Mouse (Mus musculus): ENCODE results near the gene Nol4l. TPM values are rescaled to one million over a fixed set of nuclear protein-coding genes. Genes with fewer than 3 reads are reported as not detected.
A peak's percentile ranks its signal among the peaks of the same experiment; 100 is the strongest.

Gene Nol4l
- polyA plus RNA-seq, 1 experiment: 47.5 TPM

DNA sequence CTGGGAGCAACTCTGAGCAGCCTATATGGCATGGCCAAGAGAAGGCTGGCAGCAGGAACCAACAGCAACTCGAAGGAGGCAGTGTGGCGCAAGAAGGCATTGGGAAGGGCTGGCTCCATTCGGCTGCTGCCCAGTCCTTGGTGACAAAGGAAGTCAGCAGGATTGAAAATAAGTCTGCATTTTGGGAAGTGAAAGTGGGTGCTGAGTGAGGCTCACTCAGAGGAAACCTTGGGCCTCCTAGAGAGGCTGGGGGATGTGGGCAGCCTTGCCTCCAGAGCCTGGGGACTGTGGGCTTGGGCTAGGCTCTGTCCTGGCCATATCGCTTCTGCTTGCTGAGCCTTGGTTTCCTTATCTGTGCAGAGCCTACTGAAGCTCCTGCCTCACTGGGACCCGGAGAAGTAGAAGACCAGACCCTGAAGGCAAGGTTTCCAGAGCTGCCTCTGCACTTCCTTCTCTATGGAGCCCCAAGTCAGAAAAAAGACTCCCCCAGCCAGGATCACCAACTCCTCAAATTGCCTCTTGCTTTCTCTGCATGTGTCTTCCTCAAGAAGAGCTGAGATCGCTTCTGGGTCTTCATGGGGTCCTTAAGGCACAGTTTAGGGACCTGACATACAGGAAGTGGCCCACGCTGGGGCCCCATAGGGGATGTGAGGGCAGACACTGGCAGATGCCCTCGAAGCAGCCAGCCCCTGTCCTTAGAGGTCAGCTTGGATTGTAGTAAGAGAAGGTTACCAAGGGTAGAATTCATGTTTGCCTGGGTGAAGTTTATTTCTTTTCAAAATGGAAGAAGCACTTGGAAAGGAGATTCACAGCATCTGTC lies 14.3 kb upstream of the Nol4l start:
- no peak overlapping the region for H3K4me3 ChIP-seq (ENCODE audit: low read depth, low read length)
- no peaks in the 10 kb centered on the region for H3K36me3 ChIP-seq (ENCODE audit: control insufficient read depth, insufficient read depth, low read length)
- H3K27me3 ChIP-seq (ENCODE audit: control insufficient read depth, insufficient read depth, low read length): no peaks in the 10 kb centered on the region
- H3K4me1 ChIP-seq (ENCODE audit: control insufficient read depth, insufficient read depth, insufficient read length, low read length): no peaks in the 10 kb centered on the region; the same call in 1 of the 2 replicates
- whole genome bisulfite sequencing: 68% methylated on average over 8 of the region's 8 CpGs
- no peak overlapping the region for H3K27ac ChIP-seq (ENCODE audit: insufficient read depth, low read depth, low read length)
- no peak for TF ChIP-seq CTCF (IDR thresholded peaks at IDR 0.05; ENCODE audit: extremely low read depth, insufficient read length, insufficient replicate concordance, low read depth, low read length)
- no peak for TF ChIP-seq POLR2A (IDR thresholded peaks at IDR 0.05; ENCODE audit: low read depth, low read length)

DNA sequence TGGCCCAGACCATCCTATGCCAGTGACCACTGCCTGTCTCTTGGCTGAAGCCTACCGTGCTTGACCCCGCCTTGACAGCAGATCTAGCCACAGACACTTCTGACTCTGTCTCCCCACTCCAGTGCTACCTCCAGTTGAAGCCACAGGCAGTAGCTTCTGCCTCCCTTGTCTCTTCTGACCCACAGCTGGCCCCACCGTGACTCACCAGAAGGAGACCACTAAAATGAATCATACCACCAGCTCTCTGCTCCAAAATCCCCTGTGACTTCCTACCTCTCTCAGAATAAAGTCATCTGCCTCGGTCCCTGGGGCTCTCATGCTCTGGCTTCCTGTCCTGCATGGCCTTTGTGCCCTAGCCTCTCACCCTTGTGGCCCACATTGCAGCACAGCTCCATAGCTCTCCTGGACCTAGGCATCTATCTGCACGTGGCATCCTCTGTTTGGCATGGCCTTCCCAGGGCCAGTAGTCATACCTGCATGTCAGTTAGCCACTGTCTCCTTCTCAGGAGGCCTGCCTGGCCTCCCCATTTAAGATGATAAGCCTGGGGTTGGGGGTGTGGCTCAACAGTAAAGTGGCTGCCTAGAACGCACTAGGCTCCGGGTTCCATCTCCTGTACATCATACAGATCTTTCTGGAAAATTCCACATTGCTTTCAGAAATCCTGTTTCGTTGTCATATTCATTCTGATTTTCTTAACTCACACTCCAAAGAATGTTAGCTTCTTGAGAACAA lies 13.3 kb upstream of the Nol4l start:
- no peak overlapping the region for H3K27ac ChIP-seq (ENCODE audit: insufficient read depth, low read depth, low read length)
- H3K4me1 ChIP-seq (ENCODE audit: control insufficient read depth, insufficient read depth, insufficient read length, low read length): no peaks in the 10 kb centered on the region; the same call in 1 of the 2 replicates
- no peaks in the 10 kb centered on the region for H3K27me3 ChIP-seq (ENCODE audit: control insufficient read depth, insufficient read depth, low read length)
- no peak overlapping the region for H3K4me3 ChIP-seq (ENCODE audit: low read depth, low read length)
- H3K36me3 ChIP-seq (ENCODE audit: control insufficient read depth, insufficient read depth, low read length): no peaks in the 10 kb centered on the region
- WGBS: 80% methylated on average over 8 of the region's 8 CpGs
- no peak for TF ChIP-seq POLR2A (IDR thresholded peaks at IDR 0.05; ENCODE audit: low read depth, low read length)
- no peak for TF ChIP-seq CTCF (IDR thresholded peaks at IDR 0.05; ENCODE audit: extremely low read depth, insufficient read length, insufficient replicate concordance, low read depth, low read length)

DNA sequence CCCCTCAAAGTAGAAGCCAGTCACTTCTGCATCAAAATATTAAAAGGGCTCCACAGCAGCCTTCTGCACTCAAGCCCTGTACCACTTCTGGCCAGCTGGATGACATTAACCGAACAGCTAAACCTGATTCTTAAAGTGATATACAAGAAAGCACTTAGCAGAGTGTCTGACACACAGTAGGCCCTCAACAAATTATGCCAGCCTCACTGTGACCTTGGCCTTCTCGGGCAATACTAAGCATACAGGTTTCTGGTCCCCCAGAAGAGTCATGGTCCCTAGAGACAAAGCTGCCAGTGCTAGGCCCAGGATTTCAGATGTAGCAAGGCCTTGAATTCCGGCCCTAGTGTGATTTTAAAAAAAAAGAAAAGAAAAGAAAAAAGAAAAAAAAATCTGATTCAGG lies 9.1 kb upstream of the Nol4l start:
- Histone ChIP-seq H3K27ac (ENCODE audit: insufficient read depth, low read depth, low read length) (no peak overlapping the region), H3K4me3 (ENCODE audit: low read depth, low read length) (no peak overlapping the region), H3K4me1 (ENCODE audit: control insufficient read depth, insufficient read depth, insufficient read length, low read length) (no peaks in the 10 kb centered on the region; the same call in 1 of the 2 replicates), H3K36me3 (ENCODE audit: control insufficient read depth, insufficient read depth, low read length) (no peaks in the 10 kb centered on the region), H3K27me3 (ENCODE audit: control insufficient read depth, insufficient read depth, low read length) (no peaks in the 10 kb centered on the region)
- no peak for TF ChIP-seq CTCF (IDR thresholded peaks at IDR 0.05; ENCODE audit: extremely low read depth, insufficient read length, insufficient replicate concordance, low read depth, low read length)
- no peak for TF ChIP-seq POLR2A (IDR thresholded peaks at IDR 0.05; ENCODE audit: low read depth, low read length)
- WGBS: 91% methylated on average over 3 of the region's 3 CpGs

- H3K27me3 ChIP-seq (ENCODE audit: control insufficient read depth, insufficient read depth, low read length): peaks cover 18% of the 10 kb centered on the region
- no peak for TF ChIP-seq POLR2A (IDR thresholded peaks at IDR 0.05; ENCODE audit: low read depth, low read length)
- no peak for TF ChIP-seq CTCF (IDR thresholded peaks at IDR 0.05; ENCODE audit: extremely low read depth, insufficient read length, insufficient replicate concordance, low read depth, low read length)
- WGBS: 76% methylated on average over 1 of the region's 1 CpGs
- no peaks in the 10 kb centered on the region; the same call in 1 of the 2 replicates for H3K4me1 ChIP-seq (ENCODE audit: control insufficient read depth, insufficient read depth, insufficient read length, low read length)
- no peak overlapping the region for H3K4me3 ChIP-seq (ENCODE audit: low read depth, low read length)
- H3K36me3 ChIP-seq (ENCODE audit: control insufficient read depth, insufficient read depth, low read length): no peaks in the 10 kb centered on the region
- no peak overlapping the region for H3K27ac ChIP-seq (ENCODE audit: insufficient read depth, low read depth, low read length)
Measured at GRCm38 (mm10) chr2:153533981-153534380, 4.2 kb upstream of the Nol4l start.

DNA sequence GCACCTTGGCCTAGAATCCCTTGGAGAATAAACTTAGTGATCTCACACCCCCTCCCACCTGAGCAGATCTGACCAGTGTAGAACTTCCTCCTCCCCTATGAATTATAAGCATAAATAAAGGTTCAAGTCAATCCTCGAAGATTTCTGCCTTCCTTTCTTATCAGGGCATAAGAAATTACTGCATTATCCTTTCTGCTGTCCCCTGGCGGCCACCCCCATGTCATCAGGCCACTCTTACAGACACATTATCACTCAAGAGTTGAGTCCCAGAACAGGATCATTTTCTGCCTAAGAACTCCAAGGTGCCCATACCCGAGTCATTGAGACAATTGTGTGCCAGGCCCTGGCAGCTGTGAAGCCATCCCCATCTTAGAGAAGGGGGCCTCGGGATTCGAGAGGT lies 1.2 kb upstream of the Nol4l start:
- Histone ChIP-seq H3K27ac (ENCODE audit: insufficient read depth, low read depth, low read length) (no peak overlapping the region), H3K36me3 (ENCODE audit: control insufficient read depth, insufficient read depth, low read length) (no peaks in the 10 kb centered on the region), H3K4me3 (ENCODE audit: low read depth, low read length) (no peak overlapping the region), H3K27me3 (ENCODE audit: control insufficient read depth, insufficient read depth, low read length) (peaks cover 33% of the 10 kb centered on the region), H3K4me1 (ENCODE audit: control insufficient read depth, insufficient read depth, insufficient read length, low read length) (no peaks in the 10 kb centered on the region; the same call in 1 of the 2 replicates)
- WGBS: 48% methylated on average over 5 of the region's 5 CpGs
- TF ChIP-seq POLR2A (IDR thresholded peaks at IDR 0.05; ENCODE audit: low read depth, low read length) (no peak), CTCF (IDR thresholded peaks at IDR 0.05; ENCODE audit: extremely low read depth, insufficient read length, insufficient replicate concordance, low read depth, low read length) (no peak)

- H3K4me1 ChIP-seq (ENCODE audit: control insufficient read depth, insufficient read depth, insufficient read length, low read length): no peaks in the 10 kb centered on the region; the same call in 1 of the 2 replicates
- H3K27ac ChIP-seq (ENCODE audit: insufficient read depth, low read depth, low read length): no peak overlapping the region
- H3K36me3 ChIP-seq (ENCODE audit: control insufficient read depth, insufficient read depth, low read length): no peaks in the 10 kb centered on the region
- 1% methylated on average over 49 of the region's 53 CpGs for WGBS
- TF ChIP-seq CTCF (IDR thresholded peaks at IDR 0.05; ENCODE audit: extremely low read depth, insufficient read length, insufficient replicate concordance, low read depth, low read length) (no peak), POLR2A (IDR thresholded peaks at IDR 0.05; ENCODE audit: low read depth, low read length) (no peak)
- H3K4me3 ChIP-seq (ENCODE audit: low read depth, low read length): peak overlapping the region; percentile 65
- peaks cover 33% of the 10 kb centered on the region for H3K27me3 ChIP-seq (ENCODE audit: control insufficient read depth, insufficient read depth, low read length)
Measured at GRCm38 (mm10) chr2:153529365-153529781, 398 bp downstream of the Nol4l start.

Measured in small intestine, adult 2 months (tissue).